Mouse (Mus musculus): ENCODE measurements at regions not wholly inside any gene's neighbourhood (a gene's known extent, or its start where the extent isn't known, plus 50 kb on each side); places are given as distances from the start of the nearest gene placed in this dataset.

GRCm38 (mm10) chr1:64338575-64338961 lies 193.9 kb upstream of the Creb1 start:
- Histone ChIP-seq H3K4me2 (ENCODE audit: insufficient read depth, low read depth, poor library complexity, severe bottlenecking) (no peak overlapping the region), H3K36me3 (replicated peaks in 1 of 2; ENCODE audit: control insufficient read depth in 1 of 2, insufficient read depth in 1 of 2, low read length in 1 of 2) (no peaks in the 10 kb centered on the region), H3K27ac (ENCODE audit: insufficient read depth, low read depth) (no peak overlapping the region), H3K4me3 (replicated peaks in 1 of 3; ENCODE audit: low read depth in 2 of 3, low read length in 2 of 3, poor library complexity in 1 of 3) (no peak overlapping the region), H3K9me3 (replicated peaks; ENCODE audit: low read length) (no peaks in the 10 kb centered on the region), H3K79me2 (replicated peaks; ENCODE audit: control insufficient read depth, extremely low read depth, insufficient read depth, poor library complexity, severe bottlenecking) (no peaks in the 10 kb centered on the region), H3K27me3 (replicated peaks) (no peaks in the 10 kb centered on the region), H3K4me1 (ENCODE audit: control insufficient read depth in 1 of 2, insufficient read depth in 2 of 2) (no peaks in the 10 kb centered on the region), H3K9ac (ENCODE audit: insufficient read depth, low read depth) (no peak overlapping the region)
- in situ Hi-C loops (cut with MboI; ENCODE audit: low pct_ligation_motif_present, low pct_unique_long_range_greater_than_20kb, low sequenced_read_pairs) (no loop called here), dilution Hi-C loops (cut with MboI; ENCODE audit: extremely low pct_ligation_motif_present, extremely low pct_unique_long_range_greater_than_20kb, low sequenced_read_pairs) (no loop called here)
- TF ChIP-seq CTCF (conservative IDR thresholded peaks at IDR 0.05 in 1 of 2, IDR thresholded peaks at IDR 0.05 in 1 of 2; ENCODE audit: low read depth in 2 of 2, low read length in 2 of 2) (no peak), MEF2A (IDR thresholded peaks at IDR 0.05; ENCODE audit: borderline replicate concordance, low read depth, low read length) (no peak), POLR2AphosphoS2 (IDR thresholded peaks at IDR 0.05; ENCODE audit: low read depth, low read length) (no peak), ZKSCAN1 (IDR thresholded peaks at IDR 0.05; ENCODE audit: borderline replicate concordance, low read depth, low read length) (no peak), USF2 (conservative IDR thresholded peaks at IDR 0.05; ENCODE audit: low read depth, low read length) (no peak), ZC3H11A (IDR thresholded peaks at IDR 0.05; ENCODE audit: low read depth, low read length) (no peak), ELF1 (IDR thresholded peaks at IDR 0.05; ENCODE audit: low read depth, low read length) (no peak), IRF4 (IDR thresholded peaks at IDR 0.05; ENCODE audit: low read depth, low read length) (no peak), TCF12 (IDR thresholded peaks at IDR 0.05; ENCODE audit: low read depth, low read length) (no peak), SMC3 (IDR thresholded peaks at IDR 0.05; ENCODE audit: low read depth, low read length) (no peak), SIN3A (IDR thresholded peaks at IDR 0.05; ENCODE audit: low read length) (no peak), RAD21 (IDR thresholded peaks at IDR 0.05; ENCODE audit: low read depth, low read length) (no peak), JUN (IDR thresholded peaks at IDR 0.05; ENCODE audit: insufficient read depth, low read depth, low read length) (no peak), MAFK (IDR thresholded peaks at IDR 0.05; ENCODE audit: insufficient replicate concordance, low read length) (no peak), NELFE (IDR thresholded peaks at IDR 0.05; ENCODE audit: low read depth, low read length) (no peak)
- DNase-seq (ENCODE audit: extremely low read depth): no peak

GRCm38 (mm10) chr1:64337619-64338574 lies 194.5 kb upstream of the Creb1 start:
- H3K27ac ChIP-seq (ENCODE audit: insufficient read depth, low read depth): no peak overlapping the region
- no peaks in the 10 kb centered on the region for H3K4me1 ChIP-seq (ENCODE audit: control insufficient read depth in 1 of 2, insufficient read depth in 2 of 2)
- no peaks in the 10 kb centered on the region for H3K79me2 ChIP-seq (replicated peaks; ENCODE audit: control insufficient read depth, extremely low read depth, insufficient read depth, poor library complexity, severe bottlenecking)
- no peaks in the 10 kb centered on the region for H3K9me3 ChIP-seq (replicated peaks; ENCODE audit: low read length)
- in situ Hi-C loops (cut with MboI; ENCODE audit: low pct_ligation_motif_present, low pct_unique_long_range_greater_than_20kb, low sequenced_read_pairs): no loop called here
- no peak overlapping the region for H3K4me2 ChIP-seq (ENCODE audit: insufficient read depth, low read depth, poor library complexity, severe bottlenecking)
- DNase-seq (ENCODE audit: extremely low read depth): no peak
- H3K9ac ChIP-seq (ENCODE audit: insufficient read depth, low read depth): no peak overlapping the region
- no peak overlapping the region for H3K4me3 ChIP-seq (replicated peaks in 1 of 3; ENCODE audit: low read depth in 2 of 3, low read length in 2 of 3, poor library complexity in 1 of 3)
- dilution Hi-C loops (cut with MboI; ENCODE audit: extremely low pct_ligation_motif_present, extremely low pct_unique_long_range_greater_than_20kb, low sequenced_read_pairs): no loop called here
- H3K27me3 ChIP-seq (replicated peaks): no peaks in the 10 kb centered on the region
- TF ChIP-seq MAZ (IDR thresholded peaks at IDR 0.05; ENCODE audit: low read depth, low read length): no peak
- TF ChIP-seq ZKSCAN1 (IDR thresholded peaks at IDR 0.05; ENCODE audit: borderline replicate concordance, low read depth, low read length): no peak
- no peak for TF ChIP-seq NELFE (IDR thresholded peaks at IDR 0.05; ENCODE audit: low read depth, low read length)
- no peak for TF ChIP-seq KAT2A (IDR thresholded peaks at IDR 0.05; ENCODE audit: insufficient replicate concordance, low read length)
- no peak for TF ChIP-seq MAX (IDR thresholded peaks at IDR 0.05; ENCODE audit: low read length)
- no peak for TF ChIP-seq GABPA (IDR thresholded peaks at IDR 0.05; ENCODE audit: insufficient replicate concordance, low read depth, low read length)
- TF ChIP-seq HCFC1 (IDR thresholded peaks at IDR 0.05; ENCODE audit: low read depth, low read length): no peak
- no peak for TF ChIP-seq CHD2 (IDR thresholded peaks at IDR 0.05; ENCODE audit: low read length)
- TF ChIP-seq MEF2A (IDR thresholded peaks at IDR 0.05; ENCODE audit: borderline replicate concordance, low read depth, low read length): no peak
- H3K36me3 ChIP-seq (replicated peaks in 1 of 2; ENCODE audit: control insufficient read depth in 1 of 2, insufficient read depth in 1 of 2, low read length in 1 of 2): no peaks in the 10 kb centered on the region

Measured in CH12.LX (cell line).